Comparison of ENCODE assay signal across 8 mouse cellular contexts in the genomic region with DNA sequence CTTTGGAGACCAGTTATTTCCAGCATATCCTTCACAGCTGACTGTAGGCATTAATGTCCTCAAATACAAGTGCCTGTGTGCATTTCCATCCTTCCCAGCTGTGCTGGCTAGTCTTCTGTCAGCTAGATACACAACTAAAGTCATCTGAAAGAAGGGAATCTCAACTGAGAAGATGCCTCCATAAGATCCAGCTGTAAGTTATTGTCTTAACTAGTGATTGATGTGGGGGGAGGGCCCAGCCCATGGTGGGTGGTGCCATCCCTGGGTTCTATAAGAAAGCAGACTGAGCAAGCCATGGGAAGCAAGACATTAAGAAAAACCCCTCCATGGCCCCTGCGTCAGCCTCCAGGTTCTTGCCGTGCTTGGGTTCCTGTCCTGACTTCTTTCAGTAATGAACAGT. TPM values are rescaled to one million over a fixed set of nuclear protein-coding genes. Genes with fewer than 3 reads are reported as not detected.
DNase-seq lines count a peak whose midpoint lies in the region; ATAC-seq and TF ChIP-seq lines count a peak whose summit lies in the region.

A gene (plus strand): TSS at position 301 of the 400 bp plus-strand sequence.

- WGBS in lung, adult 2 months, result 64% methylated on average over 2 of the region's 2 CpGs
- WGBS in embryonic facial prominence, embryonic 11.5 days, result 92% methylated on average over 2 of the region's 2 CpGs
- 76% methylated on average over 2 of the region's 2 CpGs for WGBS in heart, embryonic 13.5 days

- intact Hi-C loops in left cerebral cortex, postnatal 14 days (cut with DNase I), result no loop called here

- H3K4me3 ChIP-seq in lung, adult 2 months (replicated peaks; ENCODE audit: extremely low read depth, low read depth, low read length), result no peak within 1 kb of the TSS
- H3K4me3 ChIP-seq in embryonic facial prominence, embryonic 11.5 days (ENCODE audit: low read depth, low read length), result no peak within 1 kb of the TSS
- H3K4me3 ChIP-seq in heart, embryonic 13.5 days, result no peak within 1 kb of the TSS
- H3K4me3 ChIP-seq in myocyte, result no peak within 1 kb of the TSS

- H3K27me3 ChIP-seq in embryonic facial prominence, embryonic 11.5 days (ENCODE audit: control insufficient read depth, insufficient read depth, low read length), result no peaks in the 10 kb centered on the region
- H3K27me3 ChIP-seq in heart, embryonic 13.5 days (replicated peaks), result no peaks in the 10 kb centered on the region
- no peaks in the 10 kb centered on the region for H3K27me3 ChIP-seq in myocyte (ENCODE audit: control insufficient read depth, insufficient read depth, insufficient read length)

- H3K9ac ChIP-seq in embryonic facial prominence, embryonic 11.5 days (replicated peaks; ENCODE audit: low read length), result no peak within 1 kb of the TSS
- H3K9ac ChIP-seq in heart, embryonic 13.5 days, result peak within 1 kb of the TSS; percentile 53

- no peaks in the 10 kb centered on the region for H3K9me3 ChIP-seq in embryonic facial prominence, embryonic 11.5 days (replicated peaks; ENCODE audit: control insufficient read depth, low read length)
- H3K9me3 ChIP-seq in heart, embryonic 13.5 days, result no peaks in the 10 kb centered on the region

- peaks cover 5% of the 10 kb centered on the region; the same call in 1 of the 2 replicates for H3K4me1 ChIP-seq in lung, adult 2 months (ENCODE audit: control insufficient read depth, insufficient read depth, low read length)
- H3K4me1 ChIP-seq in embryonic facial prominence, embryonic 11.5 days (ENCODE audit: control insufficient read depth, insufficient read depth, low read length), result no peaks in the 10 kb centered on the region
- peaks cover 58% of the 10 kb centered on the region for H3K4me1 ChIP-seq in heart, embryonic 13.5 days

- no peak for ATAC-seq in embryonic facial prominence, embryonic 11.5 days (replicated peaks; ENCODE audit: insufficient number of reproducible peaks, low FRiP score, low TSS enrichment, low read depth)
- no peak for ATAC-seq in heart, embryonic 13.5 days (ENCODE audit: extremely low read depth, insufficient number of reproducible peaks, low FRiP score, low TSS enrichment)

- no peak for TF ChIP-seq CTCF in lung, adult 2 months (IDR thresholded peaks at IDR 0.05; ENCODE audit: insufficient read depth, low read length)

- DNase-seq in lung, adult 2 months, result no peak
- DNase-seq in lung, adult 18-20 months, result no peak
- no peak for DNase-seq in embryonic facial prominence, embryonic 11.5 days (ENCODE audit: low spot score)
- no peak for DNase-seq in left cerebral cortex, postnatal 14 days (ENCODE audit: low spot score in 2 of 2)
- no peak for DNase-seq in ovary, postnatal 14 days (ENCODE audit: low spot score)
- DNase-seq in kidney, postnatal 14 days, result no peak

- H3K27ac ChIP-seq in embryonic facial prominence, embryonic 11.5 days (replicated peaks; ENCODE audit: low read depth, low read length), result no peak within 1 kb of the TSS
- H3K27ac ChIP-seq in heart, embryonic 13.5 days (replicated peaks), result peak within 1 kb of the TSS; percentile 95

- no peak within 1 kb of the TSS for H3K4me2 ChIP-seq in embryonic facial prominence, embryonic 11.5 days (ENCODE audit: low read depth, low read length)
- H3K4me2 ChIP-seq in heart, embryonic 13.5 days, result peak within 1 kb of the TSS; percentile 41; the same call in 1 of the 2 replicates
- H3K4me2 ChIP-seq in myocyte (ENCODE audit: low read depth), result no peak within 1 kb of the TSS

- no peak within 1 kb of the TSS for H3ac ChIP-seq in myocyte (ENCODE audit: control insufficient read depth, insufficient read length)

- no peaks in the 10 kb centered on the region for H3K79me2 ChIP-seq in myocyte (ENCODE audit: control insufficient read depth, insufficient read depth)

- no peaks in the 10 kb centered on the region for H3K36me3 ChIP-seq in embryonic facial prominence, embryonic 11.5 days (replicated peaks; ENCODE audit: control insufficient read depth, insufficient read depth, low read depth, low read length)
- no peaks in the 10 kb centered on the region for H3K36me3 ChIP-seq in heart, embryonic 13.5 days
- no peaks in the 10 kb centered on the region for H3K36me3 ChIP-seq in myocyte (ENCODE audit: control insufficient read depth, insufficient read depth)

- no peak for TF ChIP-seq POLR2A in lung, adult 2 months (IDR thresholded peaks at IDR 0.05; ENCODE audit: borderline replicate concordance, extremely low read depth, low read depth, low read length)
- no peak for TF ChIP-seq POLR2A in myocyte (IDR thresholded peaks at IDR 0.05; ENCODE audit: insufficient read length, low read depth)

TF ChIP-seq in myocyte, 11 proteins besides CTCF, POLR2A, EP300 and RAD21:
- TF ChIP-seq SRF (IDR thresholded peaks at IDR 0.05; ENCODE audit: control insufficient read depth, insufficient read length, low read depth) (no peak), MAX (IDR thresholded peaks at IDR 0.05; ENCODE audit: low read depth) (no peak), E2F4 (IDR thresholded peaks at IDR 0.05; ENCODE audit: insufficient read depth) (no peak), MYOD1 (IDR thresholded peaks at IDR 0.05; ENCODE audit: control insufficient read depth in 1 of 3, insufficient read length in 2 of 3, low read depth in 2 of 3) (no peak)

RNA-seq across cellular contexts. Expression of the gene that starts here (rescaled TPM):
- polyA plus RNA-seq in lung, adult 2 months (2012; rRNA removed), result 95.7 and 96.6 TPM in 2 replicates
- 310 and 314 TPM in 2 replicates for polyA plus RNA-seq in embryonic facial prominence, embryonic 11.5 days (2014; fragmentation: Nextera tagmentation; extraction: Ambion mirVana)
- 414 and 475 TPM in 2 replicates for polyA plus RNA-seq in heart, embryonic 13.5 days (2015; fragmentation: Nextera tagmentation; extraction: Ambion mirVana)
- 100 to 1,000 TPM; 208 to 230 TPM for total RNA-seq in left cerebral cortex, postnatal 14 days (2021)
- 314 TPM for polyA plus RNA-seq in myocyte (2012; fragmentation: generic; extraction: Trizol)
